Mouse (Mus musculus): ENCODE measurements around the gene Hacd3. TPM values are rescaled to one million over a fixed set of nuclear protein-coding genes. Genes with fewer than 3 reads are reported as not detected.
A peak's percentile ranks its signal among the peaks of the same experiment; 100 is the strongest.

The Hacd3 gene
- polyA plus RNA-seq (2014; fragmentation: Nextera tagmentation; extraction: Ambion mirVana) = 67.4 and 86.3 TPM in 2 replicates

DNA sequence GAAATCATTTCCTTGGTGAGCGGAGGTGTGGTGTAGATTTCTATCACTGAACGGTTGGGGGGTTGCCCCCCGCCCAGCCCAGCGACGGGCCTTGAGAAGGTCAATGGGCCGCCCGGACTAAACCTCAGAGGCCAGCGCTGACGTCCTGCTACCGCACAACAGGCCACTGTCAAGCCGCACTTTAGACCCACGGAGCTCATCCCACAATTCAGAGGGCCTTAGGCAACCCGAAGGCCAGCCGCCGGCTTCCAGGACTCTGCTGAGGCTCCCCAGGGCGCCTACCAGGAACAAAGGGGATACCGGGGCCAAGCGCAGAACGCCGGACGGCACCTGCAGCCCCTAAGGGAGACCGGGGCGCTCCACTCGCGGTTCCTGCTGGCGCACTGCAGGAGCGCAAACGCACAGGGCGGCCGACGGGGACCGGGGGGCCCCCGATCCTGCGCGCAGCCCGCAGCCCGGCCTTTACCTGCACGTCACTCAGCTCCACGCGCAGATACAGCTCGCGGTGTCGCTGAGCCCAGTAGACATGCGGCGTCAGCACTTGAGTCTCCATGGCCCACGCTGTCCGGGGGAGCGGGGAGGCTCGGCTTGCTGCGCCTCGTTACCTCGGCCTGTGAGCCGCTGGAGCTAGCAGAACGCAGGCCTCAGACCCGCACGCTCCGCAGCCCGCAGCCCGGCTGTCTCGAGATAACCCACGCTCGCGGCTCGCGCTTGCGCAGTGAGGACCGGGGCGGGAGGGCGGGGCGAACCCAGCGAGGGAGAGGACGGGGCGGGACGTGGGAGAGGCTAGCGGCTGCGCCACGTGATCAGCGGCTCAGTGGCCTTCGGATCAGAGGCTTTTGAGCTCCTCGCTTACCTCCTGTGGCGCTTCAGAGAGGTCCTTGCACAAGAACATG lies at the start of gene Hacd3:
Hacd3 (minus strand) TSS at position 703 of the 896 bp plus-strand sequence.
- Histone ChIP-seq H3K27me3 (replicated peaks; ENCODE audit: control insufficient read depth, insufficient read depth, low read length) (no peaks in the 10 kb centered on the region), H3K4me1 (ENCODE audit: control insufficient read depth, insufficient read depth, low read length) (peaks cover 38% of the 10 kb centered on the region), H3K9me3 (replicated peaks; ENCODE audit: control insufficient read depth, low read length) (no peaks in the 10 kb centered on the region), H3K9ac (ENCODE audit: low read length) (peak within 1 kb of the TSS; percentile 99), H3K4me3 (ENCODE audit: low read depth, low read length) (peak within 1 kb of the TSS; percentile 100), H3K27ac (ENCODE audit: low read depth, low read length) (peak within 1 kb of the TSS; percentile 88), H3K4me2 (ENCODE audit: low read length) (peak within 1 kb of the TSS; percentile 63), H3K36me3 (ENCODE audit: control insufficient read depth, insufficient read depth, low read length) (no peaks in the 10 kb centered on the region)
- under 1% methylated on average over 80 of the region's 81 CpGs for WGBS
- ATAC-seq (peak; percentile 95), DNase-seq (ENCODE audit: low spot score) (peak; percentile 96)

DNA sequence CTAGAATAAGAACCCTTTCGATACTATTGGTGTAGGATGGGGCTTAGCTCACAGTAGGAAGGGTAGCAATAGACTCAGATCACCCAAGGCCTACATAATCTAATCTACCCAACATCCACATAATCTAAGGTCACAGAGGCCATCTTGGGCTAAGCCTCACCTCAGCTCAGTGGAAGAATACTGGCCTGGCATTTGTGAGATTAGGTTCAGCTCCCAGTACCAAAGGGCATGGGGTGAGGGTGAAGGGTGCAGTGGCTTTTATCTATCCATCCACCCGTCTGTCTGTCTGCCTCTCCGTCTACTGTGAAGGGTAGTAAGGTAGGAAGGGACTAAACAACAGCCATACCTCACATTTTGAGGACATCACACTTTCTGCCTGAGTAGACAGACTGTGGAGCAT lies 49.1 kb upstream of the Hacd3 start:
- no peak overlapping the region for H3K9ac ChIP-seq (ENCODE audit: low read length)
- no peaks in the 10 kb centered on the region for H3K27me3 ChIP-seq (replicated peaks; ENCODE audit: control insufficient read depth, insufficient read depth, low read length)
- H3K9me3 ChIP-seq (replicated peaks; ENCODE audit: control insufficient read depth, low read length) = no peaks in the 10 kb centered on the region
- no peak for DNase-seq (ENCODE audit: low spot score)
- H3K36me3 ChIP-seq (ENCODE audit: control insufficient read depth, insufficient read depth, low read length) = peaks cover 75% of the 10 kb centered on the region
- no peaks in the 10 kb centered on the region for H3K4me1 ChIP-seq (ENCODE audit: control insufficient read depth, insufficient read depth, low read length)
- 96% methylated on average over 3 of the region's 3 CpGs for WGBS
- no peak overlapping the region for H3K4me2 ChIP-seq (ENCODE audit: low read length)
- no peak overlapping the region for H3K4me3 ChIP-seq (ENCODE audit: low read depth, low read length)
- ATAC-seq = no peak
- no peak overlapping the region for H3K27ac ChIP-seq (ENCODE audit: low read depth, low read length)

DNA sequence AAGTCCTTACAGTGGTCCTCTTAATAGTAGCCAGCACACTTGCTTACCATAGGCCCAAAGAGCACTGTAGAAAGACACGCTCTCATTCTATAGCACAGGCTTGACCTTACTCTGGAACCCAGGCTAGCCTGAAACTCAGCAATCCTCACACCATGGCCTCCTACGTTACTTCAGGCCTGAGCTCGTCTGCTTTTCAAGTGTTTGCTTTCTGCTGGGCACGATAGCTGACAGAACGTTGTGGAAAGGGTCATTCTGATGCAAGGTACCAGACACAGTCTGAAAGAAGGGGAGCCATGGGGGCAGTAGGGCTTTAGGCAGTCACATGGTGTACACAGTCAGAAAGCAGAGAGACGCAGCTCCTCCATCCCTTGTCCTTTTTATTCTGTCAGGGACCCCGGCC lies 42.8 kb upstream of the Hacd3 start:
- no peak for ATAC-seq
- H3K27me3 ChIP-seq (replicated peaks; ENCODE audit: control insufficient read depth, insufficient read depth, low read length) = no peaks in the 10 kb centered on the region
- H3K4me3 ChIP-seq (ENCODE audit: low read depth, low read length) = no peak overlapping the region
- peaks cover 88% of the 10 kb centered on the region for H3K36me3 ChIP-seq (ENCODE audit: control insufficient read depth, insufficient read depth, low read length)
- H3K27ac ChIP-seq (ENCODE audit: low read depth, low read length) = no peak overlapping the region
- H3K4me2 ChIP-seq (ENCODE audit: low read length) = no peak overlapping the region
- no peak overlapping the region for H3K9ac ChIP-seq (ENCODE audit: low read length)
- WGBS = 89% methylated on average over 7 of the region's 7 CpGs
- no peaks in the 10 kb centered on the region for H3K4me1 ChIP-seq (ENCODE audit: control insufficient read depth, insufficient read depth, low read length)
- no peak for DNase-seq (ENCODE audit: low spot score)
- no peaks in the 10 kb centered on the region for H3K9me3 ChIP-seq (replicated peaks; ENCODE audit: control insufficient read depth, low read length)

DNA sequence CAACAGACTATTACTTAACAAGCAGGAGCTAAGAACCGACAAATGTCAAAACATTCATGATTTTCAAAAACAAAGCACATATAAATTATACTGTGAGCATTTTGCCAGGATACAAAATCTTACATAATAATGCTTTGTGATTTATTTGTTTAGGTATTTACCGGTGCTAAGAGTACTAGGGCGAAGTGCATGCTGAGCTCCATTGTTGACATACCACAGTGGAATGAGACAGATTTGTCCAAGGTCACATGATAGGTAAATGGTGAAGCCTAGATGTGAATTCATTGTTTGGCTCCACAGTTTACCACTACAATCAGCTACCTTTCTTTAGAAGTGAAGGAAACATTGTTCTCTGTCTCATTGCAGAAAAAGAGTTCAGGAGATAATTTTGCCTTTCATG lies 29.5 kb upstream of the Hacd3 start:
- ATAC-seq = no peak
- Histone ChIP-seq H3K4me1 (ENCODE audit: control insufficient read depth, insufficient read depth, low read length) (no peaks in the 10 kb centered on the region), H3K36me3 (ENCODE audit: control insufficient read depth, insufficient read depth, low read length) (peaks cover 90% of the 10 kb centered on the region)

DNA sequence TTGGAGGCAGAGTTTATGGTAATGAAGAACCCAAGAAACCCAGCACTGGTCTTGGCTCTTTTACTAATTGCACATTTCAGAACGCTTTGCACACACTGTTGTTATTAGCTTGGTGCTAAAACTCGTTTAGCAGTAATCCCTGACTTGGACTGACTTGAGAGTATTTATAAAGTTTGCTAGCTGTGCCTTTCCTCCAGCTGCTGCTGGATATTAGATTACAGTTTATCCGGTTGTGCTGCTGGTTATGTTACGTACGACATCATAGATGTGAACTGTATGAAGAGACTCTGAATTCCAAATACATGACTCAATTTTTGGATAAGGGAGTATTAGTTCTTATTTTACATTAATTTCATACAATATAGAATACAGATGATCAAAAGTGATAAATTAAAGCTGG lies 27.9 kb upstream of the Hacd3 start:
- WGBS = 90% methylated on average over 5 of the region's 5 CpGs
- peaks cover 88% of the 10 kb centered on the region for H3K36me3 ChIP-seq (ENCODE audit: control insufficient read depth, insufficient read depth, low read length)

More for the DNA sequence above, 29.5 kb upstream of the Hacd3 start:
- no peak overlapping the region for H3K4me2 ChIP-seq (ENCODE audit: low read length)
- no peak for DNase-seq (ENCODE audit: low spot score)
- no peaks in the 10 kb centered on the region for H3K9me3 ChIP-seq (replicated peaks; ENCODE audit: control insufficient read depth, low read length)
- H3K27ac ChIP-seq (ENCODE audit: low read depth, low read length) = no peak overlapping the region
- no peak overlapping the region for H3K9ac ChIP-seq (ENCODE audit: low read length)
- no peak overlapping the region for H3K4me3 ChIP-seq (ENCODE audit: low read depth, low read length)
- WGBS = 95% methylated on average over 3 of the region's 3 CpGs
- H3K27me3 ChIP-seq (replicated peaks; ENCODE audit: control insufficient read depth, insufficient read depth, low read length) = no peaks in the 10 kb centered on the region

DNA sequence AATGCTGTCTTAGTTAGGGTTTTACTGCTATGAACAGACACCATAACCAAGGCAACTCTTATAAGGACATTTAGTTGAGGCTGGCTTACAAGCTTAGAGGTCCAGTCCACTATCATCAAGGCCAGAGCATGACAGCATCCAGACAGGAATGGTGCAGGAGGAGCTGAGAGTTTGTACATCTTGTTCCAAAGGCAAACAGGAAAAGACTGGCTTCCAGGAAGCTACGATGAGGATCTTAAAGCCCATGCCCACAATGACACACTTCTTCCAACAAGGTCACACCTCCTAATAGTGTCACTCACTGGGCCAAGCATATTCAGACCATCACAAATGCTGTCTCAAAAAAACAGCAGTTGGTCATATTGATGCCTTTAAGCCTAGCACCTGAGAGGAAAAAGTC lies 25.5 kb upstream of the Hacd3 start:
- H3K27me3 ChIP-seq (replicated peaks; ENCODE audit: control insufficient read depth, insufficient read depth, low read length) = no peaks in the 10 kb centered on the region
- ATAC-seq = no peak
- no peak overlapping the region for H3K4me3 ChIP-seq (ENCODE audit: low read depth, low read length)
- H3K9ac ChIP-seq (ENCODE audit: low read length) = no peak overlapping the region
- DNase-seq (ENCODE audit: low spot score) = no peak
- WGBS = 94% methylated on average over 1 of the region's 1 CpGs
- no peak overlapping the region for H3K27ac ChIP-seq (ENCODE audit: low read depth, low read length)
- no peak overlapping the region for H3K4me2 ChIP-seq (ENCODE audit: low read length)
- peaks cover 86% of the 10 kb centered on the region for H3K36me3 ChIP-seq (ENCODE audit: control insufficient read depth, insufficient read depth, low read length)
- no peaks in the 10 kb centered on the region for H3K9me3 ChIP-seq (replicated peaks; ENCODE audit: control insufficient read depth, low read length)
- no peaks in the 10 kb centered on the region for H3K4me1 ChIP-seq (ENCODE audit: control insufficient read depth, insufficient read depth, low read length)

More for the DNA sequence above, 27.9 kb upstream of the Hacd3 start:
- H3K27ac ChIP-seq (ENCODE audit: low read depth, low read length) = no peak overlapping the region
- H3K9ac ChIP-seq (ENCODE audit: low read length) = no peak overlapping the region
- H3K4me3 ChIP-seq (ENCODE audit: low read depth, low read length) = no peak overlapping the region
- H3K4me2 ChIP-seq (ENCODE audit: low read length) = no peak overlapping the region
- no peaks in the 10 kb centered on the region for H3K9me3 ChIP-seq (replicated peaks; ENCODE audit: control insufficient read depth, low read length)
- no peak for DNase-seq (ENCODE audit: low spot score)
- no peaks in the 10 kb centered on the region for H3K27me3 ChIP-seq (replicated peaks; ENCODE audit: control insufficient read depth, insufficient read depth, low read length)
- ATAC-seq = no peak
- H3K4me1 ChIP-seq (ENCODE audit: control insufficient read depth, insufficient read depth, low read length) = no peaks in the 10 kb centered on the region

DNA sequence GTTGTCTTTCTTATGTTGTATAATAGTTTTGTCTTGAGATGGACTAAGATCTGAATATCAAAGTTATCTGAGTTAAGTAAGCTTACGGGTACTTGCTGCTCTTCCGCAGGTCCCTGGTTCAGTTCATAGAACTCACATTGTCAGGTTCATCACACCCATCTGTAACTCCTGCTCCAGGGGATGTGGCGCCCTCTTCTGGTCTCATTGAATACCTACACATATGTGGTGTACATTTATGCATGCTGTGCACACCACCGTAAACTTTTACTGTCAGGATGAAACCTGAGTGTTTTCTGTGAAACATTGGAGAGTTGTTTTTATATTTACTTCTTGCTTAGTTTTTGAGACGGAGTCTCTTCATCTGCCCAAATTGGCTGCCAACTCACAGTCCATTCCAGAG lies 19.9 kb upstream of the Hacd3 start:
- ATAC-seq (no peak), DNase-seq (ENCODE audit: low spot score) (no peak)
- Histone ChIP-seq H3K9ac (ENCODE audit: low read length) (no peak overlapping the region), H3K27ac (ENCODE audit: low read depth, low read length) (no peak overlapping the region), H3K4me2 (ENCODE audit: low read length) (no peak overlapping the region), H3K4me3 (ENCODE audit: low read depth, low read length) (no peak overlapping the region), H3K36me3 (ENCODE audit: control insufficient read depth, insufficient read depth, low read length) (peaks cover 88% of the 10 kb centered on the region), H3K27me3 (replicated peaks; ENCODE audit: control insufficient read depth, insufficient read depth, low read length) (no peaks in the 10 kb centered on the region), H3K9me3 (replicated peaks; ENCODE audit: control insufficient read depth, low read length) (no peaks in the 10 kb centered on the region), H3K4me1 (ENCODE audit: control insufficient read depth, insufficient read depth, low read length) (no peaks in the 10 kb centered on the region)
- WGBS = 98% methylated on average over 5 of the region's 5 CpGs

DNA sequence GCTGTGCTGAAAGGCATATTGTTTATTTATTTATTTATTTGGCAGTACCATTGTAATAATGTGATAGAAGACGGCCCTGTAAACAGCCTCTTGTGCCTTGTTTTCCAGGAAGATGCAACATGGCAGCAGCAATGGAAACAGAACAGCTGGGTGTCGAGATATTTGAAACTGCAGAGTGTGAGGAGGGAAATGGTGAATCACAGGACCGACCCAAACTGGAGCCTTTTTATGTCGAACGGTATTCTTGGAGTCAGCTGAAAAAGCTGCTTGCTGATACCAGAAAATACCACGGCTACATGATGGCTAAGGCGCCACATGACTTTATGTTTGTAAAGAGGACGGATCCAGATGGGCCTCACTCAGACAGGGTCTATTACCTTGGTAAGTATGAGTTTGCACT lies 15.4 kb upstream of the Hacd3 start:
- Histone ChIP-seq H3K4me1 (ENCODE audit: control insufficient read depth, insufficient read depth, low read length) (peaks cover 8% of the 10 kb centered on the region), H3K27me3 (replicated peaks; ENCODE audit: control insufficient read depth, insufficient read depth, low read length) (no peaks in the 10 kb centered on the region), H3K4me2 (ENCODE audit: low read length) (no peak overlapping the region), H3K9me3 (replicated peaks; ENCODE audit: control insufficient read depth, low read length) (no peaks in the 10 kb centered on the region), H3K4me3 (ENCODE audit: low read depth, low read length) (no peak overlapping the region), H3K36me3 (ENCODE audit: control insufficient read depth, insufficient read depth, low read length) (peaks cover 58% of the 10 kb centered on the region), H3K9ac (ENCODE audit: low read length) (no peak overlapping the region), H3K27ac (ENCODE audit: low read depth, low read length) (no peak overlapping the region)
- ATAC-seq = no peak
- whole genome bisulfite sequencing = 90% methylated on average over 8 of the region's 8 CpGs
- DNase-seq (ENCODE audit: low spot score) = no peak

DNA sequence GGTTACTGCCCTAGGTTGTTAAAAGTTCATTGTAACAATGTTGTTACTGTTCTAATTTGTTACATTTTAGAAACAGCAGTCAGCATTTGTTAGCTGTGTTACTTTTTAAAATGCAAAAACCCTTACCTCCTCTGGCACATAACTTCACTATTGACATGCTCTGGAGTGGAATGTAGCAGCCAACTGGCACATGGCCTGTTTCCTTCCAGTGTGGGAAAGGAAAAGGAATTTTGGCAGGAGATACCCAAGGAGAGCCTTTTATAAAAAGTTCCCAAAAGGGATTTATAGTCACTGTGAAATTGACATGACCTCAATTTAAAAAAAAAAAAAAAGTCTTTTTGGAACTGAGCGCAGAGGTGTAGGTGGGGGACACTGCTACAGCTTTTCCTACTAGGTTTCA lies 15.0 kb upstream of the Hacd3 start:
- Histone ChIP-seq H3K4me2 (ENCODE audit: low read length) (no peak overlapping the region), H3K4me3 (ENCODE audit: low read depth, low read length) (no peak overlapping the region), H3K9me3 (replicated peaks; ENCODE audit: control insufficient read depth, low read length) (no peaks in the 10 kb centered on the region), H3K36me3 (ENCODE audit: control insufficient read depth, insufficient read depth, low read length) (peaks cover 54% of the 10 kb centered on the region), H3K27me3 (replicated peaks; ENCODE audit: control insufficient read depth, insufficient read depth, low read length) (no peaks in the 10 kb centered on the region), H3K9ac (ENCODE audit: low read length) (no peak overlapping the region), H3K27ac (ENCODE audit: low read depth, low read length) (no peak overlapping the region), H3K4me1 (ENCODE audit: control insufficient read depth, insufficient read depth, low read length) (peaks cover 8% of the 10 kb centered on the region)
- DNase-seq (ENCODE audit: low spot score) (peak; percentile 57), ATAC-seq (no peak)
- WGBS = 68% methylated on average over 1 of the region's 1 CpGs
